Mouse (Mus musculus) liver, embryonic 16.5 days (tissue): ENCODE data around the gene Relb. TPM values are rescaled to one million over a fixed set of nuclear protein-coding genes. Genes with fewer than 3 reads are reported as not detected.

Experiments
- ATAC-seq: fragments of 200-750 bp; cut with Nextera tagmentation; 2 replicates; pipeline ENCODE4 v1.8.0; 2017; ENCODE audit warnings: low read depth, mild to moderate bottlenecking, moderate number of reproducible peaks, moderate library complexity
- H3K27ac ChIP-seq: fragments of 300-500 bp; sonication (generic); 2 replicates; pipeline ENCODE4 v1.5.1; 2014; ENCODE audit warnings: mild to moderate bottlenecking, low read length
- H3K27me3 ChIP-seq: fragments of 300-500 bp; sonication (generic); 2 replicates; pipeline ENCODE4 v1.6.1; 2014; ENCODE audit warnings: low read depth, low read length, mixed read lengths; ENCODE audit not compliant: control insufficient read depth, insufficient read depth
- H3K36me3 ChIP-seq: fragments of 300-500 bp; sonication (generic); 2 replicates; pipeline ENCODE4 v1.6.1; 2014; ENCODE audit warnings: mild to moderate bottlenecking; ENCODE audit not compliant: control insufficient read depth, insufficient read depth
- H3K4me1 ChIP-seq: fragments of 300-500 bp; sonication (generic); 2 replicates; pipeline ENCODE4 v1.6.1; 2014; ENCODE audit warnings: low read depth, low read length, mixed read lengths; ENCODE audit not compliant: control insufficient read depth
- H3K4me2 ChIP-seq: fragments of 300-500 bp; sonication (generic); 2 replicates; pipeline ENCODE4 v1.6.1; 2014; ENCODE audit warnings: low read depth, low read length, mixed read lengths
- H3K4me3 ChIP-seq: fragments of 300-500 bp; sonication (generic); 2 replicates; pipeline ENCODE4 v1.5.1; 2014; ENCODE audit warnings: low read depth, mild to moderate bottlenecking, low read length
- H3K9ac ChIP-seq: fragments of 300-500 bp; sonication (generic); 2 replicates; pipeline ENCODE4 v1.6.1; 2014; ENCODE audit warnings: low read depth, low read length
- H3K9me3 ChIP-seq: fragments of 300-500 bp; sonication (generic); replicated peaks from 2 replicates; pipeline ENCODE4 v1.6.1; 2016; ENCODE audit warnings: low read length; ENCODE audit not compliant: control insufficient read depth
- WGBS: fragments of 180-500 bp; shearing (Covaris S2); extraction: QIAGEN DNeasy Blood & Tissue Kit; methylation state at CpG from one replicate; pipeline ENCODE4 v1.1.7; 2014; ENCODE audit not compliant: insufficient replicate concordance; 5-methylcytosine and 5-hydroxymethylcytosine counted together
- polyA plus RNA-seq: library from polyadenylated mRNA; unstranded; fragments of >200 nt; fragmentation: Nextera tagmentation; extraction: Ambion mirVana; gene quantifications from 2 replicates; pipeline ENCODE4 v1.2.1, GENCODE M21; 2015

The Relb gene
- polyA plus RNA-seq, 1 experiment from 2014 or later = 1.7 TPM

- peaks cover 36% of the 10 kb centered on the region for H3K36me3 ChIP-seq
- H3K27me3 ChIP-seq = no peaks in the 10 kb centered on the region
- 87% methylated on average over 2 of the region's 2 CpGs for WGBS
- H3K4me3 ChIP-seq = no peak overlapping the region
- ATAC-seq = no peak
- no peak overlapping the region for H3K4me2 ChIP-seq
- H3K9me3 ChIP-seq = no peaks in the 10 kb centered on the region
- no peak overlapping the region for H3K9ac ChIP-seq
- peaks cover 27% of the 10 kb centered on the region for H3K4me1 ChIP-seq
- no peak overlapping the region for H3K27ac ChIP-seq
Observed at GRCm38 (mm10) chr7:19634591-19634990, 5.4 kb upstream of the Relb start.

GRCm38 (mm10) chr7:19633855-19634254 is 4.6 kb upstream of the Relb start:
- Histone ChIP-seq H3K27me3 (no peaks in the 10 kb centered on the region), H3K9me3 (no peaks in the 10 kb centered on the region), H3K36me3 (peaks cover 33% of the 10 kb centered on the region), H3K27ac (no peak overlapping the region), H3K9ac (no peak overlapping the region), H3K4me2 (no peak overlapping the region), H3K4me1 (peaks cover 33% of the 10 kb centered on the region), H3K4me3 (no peak overlapping the region)
- 82% methylated on average over 15 of the region's 15 CpGs for WGBS
- no peak for ATAC-seq

- peaks cover 33% of the 10 kb centered on the region for H3K36me3 ChIP-seq
- no peak overlapping the region for H3K4me3 ChIP-seq
- peak overlapping the region; percentile 50 for H3K27ac ChIP-seq
- peak overlapping the region; percentile 24; the same call in 1 of the 2 replicates for H3K4me2 ChIP-seq
- no peak overlapping the region for H3K9ac ChIP-seq
- H3K27me3 ChIP-seq = no peaks in the 10 kb centered on the region
- ATAC-seq = no peak
- peaks cover 37% of the 10 kb centered on the region for H3K4me1 ChIP-seq
- H3K9me3 ChIP-seq = no peaks in the 10 kb centered on the region
- WGBS = 81% methylated on average over 17 of the region's 17 CpGs
Observed at GRCm38 (mm10) chr7:19633197-19633596, 4.0 kb upstream of the Relb start.

GRCm38 (mm10) chr7:19632720-19633119 is 3.5 kb upstream of the Relb start:
- no peak overlapping the region for H3K4me3 ChIP-seq
- peaks cover 39% of the 10 kb centered on the region for H3K4me1 ChIP-seq
- H3K27me3 ChIP-seq = no peaks in the 10 kb centered on the region
- H3K9ac ChIP-seq = no peak overlapping the region
- H3K9me3 ChIP-seq = no peaks in the 10 kb centered on the region
- ATAC-seq = peak; percentile 47
- peak overlapping the region; percentile 24 for H3K4me2 ChIP-seq
- H3K36me3 ChIP-seq = peaks cover 31% of the 10 kb centered on the region
- peak overlapping the region; percentile 50 for H3K27ac ChIP-seq

- H3K27ac ChIP-seq = peak overlapping the region; percentile 50; the same call in 1 of the 2 replicates
- H3K4me2 ChIP-seq = peak overlapping the region; percentile 24
- peak; percentile 12; the same call in 1 of the 2 replicates for ATAC-seq
- H3K4me1 ChIP-seq = peaks cover 39% of the 10 kb centered on the region
- H3K36me3 ChIP-seq = peaks cover 29% of the 10 kb centered on the region
- no peaks in the 10 kb centered on the region for H3K27me3 ChIP-seq
- no peaks in the 10 kb centered on the region for H3K9me3 ChIP-seq
- no peak overlapping the region for H3K9ac ChIP-seq
- no peak overlapping the region for H3K4me3 ChIP-seq
Observed at GRCm38 (mm10) chr7:19632275-19632674, 3.0 kb upstream of the Relb start.

GRCm38 (mm10) chr7:19628536-19629360 is 490 bp downstream of the Relb start:
- Histone ChIP-seq H3K36me3 (peaks cover 2% of the 10 kb centered on the region), H3K27ac (peak overlapping the region; percentile 85), H3K4me3 (peak overlapping the region; percentile 75), H3K27me3 (no peaks in the 10 kb centered on the region), H3K4me2 (peak overlapping the region; percentile 99), H3K9me3 (no peaks in the 10 kb centered on the region), H3K9ac (peak overlapping the region; percentile 67), H3K4me1 (peaks cover 36% of the 10 kb centered on the region)
- ATAC-seq = peak; percentile 78
- WGBS = under 1% methylated on average over 57 of the region's 57 CpGs

- H3K9me3 ChIP-seq = no peaks in the 10 kb centered on the region
- H3K9ac ChIP-seq = no peak overlapping the region
- no peaks in the 10 kb centered on the region for H3K27me3 ChIP-seq
- 10% methylated on average over 17 of the region's 17 CpGs for WGBS
- ATAC-seq = no peak
- H3K4me2 ChIP-seq = peak overlapping the region; percentile 99
- no peaks in the 10 kb centered on the region; the same call in 1 of the 2 replicates for H3K36me3 ChIP-seq
- no peak overlapping the region for H3K27ac ChIP-seq
- peak overlapping the region; percentile 75 for H3K4me3 ChIP-seq
- H3K4me1 ChIP-seq = peaks cover 31% of the 10 kb centered on the region
Observed at GRCm38 (mm10) chr7:19628192-19628535, 1.1 kb downstream of the Relb start.

- Histone ChIP-seq H3K9ac (no peak overlapping the region), H3K4me1 (peaks cover 26% of the 10 kb centered on the region), H3K4me2 (peak overlapping the region; percentile 99), H3K27me3 (no peaks in the 10 kb centered on the region), H3K36me3 (no peaks in the 10 kb centered on the region), H3K9me3 (no peaks in the 10 kb centered on the region), H3K4me3 (peak overlapping the region; percentile 75; the same call in 1 of the 2 replicates), H3K27ac (no peak overlapping the region)
- WGBS = 54% methylated on average over 3 of the region's 3 CpGs
- no peak for ATAC-seq
Observed at GRCm38 (mm10) chr7:19627721-19628120, 1.5 kb downstream of the Relb start.

- WGBS = 61% methylated on average over 2 of the region's 2 CpGs
- Histone ChIP-seq H3K27me3 (peaks cover 4% of the 10 kb centered on the region), H3K4me1 (peaks cover 8% of the 10 kb centered on the region), H3K9me3 (no peaks in the 10 kb centered on the region), H3K27ac (no peak overlapping the region), H3K36me3 (no peaks in the 10 kb centered on the region), H3K4me2 (no peak overlapping the region), H3K4me3 (no peak overlapping the region), H3K9ac (no peak overlapping the region)
- ATAC-seq = no peak
Observed at GRCm38 (mm10) chr7:19623433-19623832, 5.8 kb downstream of the Relb start.
